Mouse (Mus musculus): ENCODE results near the gene Pik3c2g.

The Pik3c2g gene

DNA sequence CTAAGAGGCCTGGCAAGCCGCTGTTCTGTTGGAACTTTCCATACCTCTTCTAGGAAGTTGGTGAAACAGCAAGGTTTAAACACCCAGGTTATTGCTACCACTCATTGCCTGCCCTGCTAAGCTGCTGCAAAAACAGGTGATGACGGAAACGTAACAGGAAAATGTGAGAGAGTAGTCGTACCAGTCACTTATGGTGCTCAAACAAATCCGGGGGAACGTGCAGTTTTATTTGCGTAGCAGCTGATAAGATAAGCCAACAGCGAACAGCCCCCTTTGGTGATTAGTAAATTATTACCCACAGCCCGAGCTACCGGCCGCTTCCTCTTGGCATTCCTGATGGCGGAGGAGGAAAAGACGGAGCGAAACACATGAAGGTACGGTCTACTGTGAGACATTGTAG lies at the start of gene Pik3c2g:
TSS of gene Pik3c2g (plus strand) at position 330 of the 400 bp plus-strand sequence.
- DNase-seq (ENCODE audit: extremely low read depth, insufficient read length, low spot score) = no peak

DNA sequence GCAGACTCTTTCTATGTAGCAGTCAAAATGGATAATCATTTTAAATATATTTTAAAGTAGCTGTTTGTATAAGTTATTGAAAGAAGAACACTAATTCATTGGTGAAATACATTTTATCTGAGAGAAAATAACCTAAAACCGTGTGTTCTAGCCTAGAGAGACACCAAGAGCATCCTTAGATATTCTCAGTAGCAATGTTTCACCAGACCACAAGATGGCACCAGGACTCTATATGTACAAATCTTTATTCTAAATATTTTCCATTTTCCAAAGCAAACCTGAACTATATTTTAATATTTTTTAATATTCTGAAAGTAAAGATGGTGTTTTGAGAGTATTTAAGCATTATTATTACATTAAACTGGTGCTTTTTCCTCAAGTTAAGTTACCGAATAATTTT lies 48.6 kb upstream of the Pik3c2g start:
- no peak for DNase-seq (ENCODE audit: extremely low read depth, insufficient read length, low spot score)

DNA sequence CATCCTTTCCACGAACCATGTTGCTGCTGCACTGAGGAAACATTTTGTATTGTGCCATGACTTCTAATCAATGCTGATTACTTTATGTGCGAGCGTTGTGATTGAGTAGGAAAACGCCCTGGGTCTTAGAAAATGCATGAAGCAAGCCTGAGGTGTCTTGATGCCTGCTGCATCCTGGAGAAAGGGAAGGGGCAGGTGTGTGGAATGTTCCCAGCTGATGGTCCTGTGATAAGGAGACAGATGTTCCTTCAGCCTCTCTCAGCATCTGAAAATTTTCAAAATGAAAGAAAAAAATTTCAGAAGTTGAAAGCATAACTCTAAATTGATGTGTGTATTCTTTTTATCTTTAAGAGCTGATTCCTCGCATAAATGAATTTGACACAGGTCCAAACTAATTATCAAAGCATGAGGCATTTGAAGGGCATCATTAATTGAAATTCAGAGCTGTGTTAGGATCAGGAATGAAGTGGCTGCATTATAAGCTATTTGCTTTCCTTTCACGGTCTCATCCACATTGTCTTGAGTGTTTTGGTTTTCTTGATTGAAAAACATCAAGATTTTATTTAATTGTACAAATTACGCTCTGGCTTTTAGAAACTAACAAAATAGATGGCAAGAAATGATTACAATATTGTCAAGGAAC lies 31.4 kb upstream of the Pik3c2g start:
- no peak for DNase-seq (ENCODE audit: extremely low read depth, insufficient read length, low spot score)

DNA sequence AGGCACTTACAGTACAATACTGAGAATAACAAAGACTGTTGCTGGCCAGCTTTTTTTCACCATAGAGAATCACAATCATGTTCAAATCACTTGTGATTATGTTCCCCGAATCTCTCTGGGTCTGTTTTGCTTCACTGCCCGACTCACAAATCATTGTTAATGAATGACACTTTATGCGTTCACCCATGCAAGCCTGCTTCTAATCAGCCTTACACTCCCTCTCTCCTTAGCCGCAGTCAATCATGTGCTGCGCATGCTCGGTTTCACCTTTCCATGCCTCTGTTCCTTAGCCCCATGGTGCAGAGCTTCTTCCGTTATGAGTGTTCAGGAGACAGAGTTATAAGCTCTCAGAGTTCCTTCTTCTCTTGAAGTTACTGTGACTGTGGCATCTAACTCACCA lies 17.8 kb upstream of the Pik3c2g start:
- DNase-seq (ENCODE audit: extremely low read depth, insufficient read length, low spot score) = no peak

DNA sequence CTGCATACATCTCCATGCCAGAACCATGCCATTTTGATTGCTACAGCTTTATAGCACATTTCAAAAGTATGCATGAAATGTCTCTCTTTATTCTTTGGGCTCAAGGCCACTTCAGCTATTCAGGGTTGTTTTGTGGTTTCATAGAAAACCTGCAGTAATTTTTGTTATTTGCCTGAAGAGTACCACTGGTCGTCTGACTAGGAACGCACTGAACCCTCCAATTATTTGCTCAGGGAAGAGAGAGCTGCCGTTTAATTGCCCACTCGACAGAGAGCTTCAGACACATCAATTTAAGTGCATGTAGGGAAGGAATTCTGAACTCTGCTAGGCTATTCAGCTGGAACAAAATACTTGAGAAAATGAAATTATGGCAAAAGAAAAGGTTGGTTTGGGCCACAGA lies 11.2 kb upstream of the Pik3c2g start:
- DNase-seq (ENCODE audit: extremely low read depth, insufficient read length, low spot score) = no peak

DNA sequence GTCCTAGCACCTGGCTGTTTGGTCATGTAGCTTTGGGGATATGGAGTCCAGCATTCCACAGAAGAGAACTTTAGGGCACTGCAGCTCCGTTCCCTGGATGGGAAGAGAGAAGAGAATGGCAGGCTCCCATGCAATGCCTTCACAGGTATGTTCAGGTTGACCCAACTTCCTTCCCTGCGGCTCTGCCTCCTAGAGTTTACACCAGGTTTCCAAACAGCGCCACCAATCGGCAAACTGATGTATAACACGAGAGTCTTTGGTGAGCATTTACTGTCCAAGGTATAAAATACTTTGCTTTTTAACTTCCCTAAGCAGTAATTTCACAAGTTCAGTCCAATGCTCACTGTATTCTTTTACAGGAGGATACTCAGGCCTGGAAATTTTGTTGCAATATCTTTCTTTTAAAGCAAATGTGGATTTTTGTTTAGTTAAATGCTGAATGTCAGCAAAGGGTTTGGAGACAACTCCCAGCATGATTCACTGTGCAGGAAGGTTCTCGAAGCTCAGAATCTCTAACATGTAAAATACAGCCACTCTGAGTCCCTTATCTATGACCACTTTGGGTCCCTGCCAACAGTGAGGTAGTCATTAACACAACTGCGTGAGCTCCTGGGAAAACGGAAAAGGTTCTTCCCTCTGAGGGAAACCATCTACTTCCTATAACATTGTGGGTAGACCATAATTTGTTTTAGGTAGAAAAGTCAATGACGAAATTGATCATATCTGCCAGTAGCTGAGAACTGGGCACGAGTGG lies 10.6 kb upstream of the Pik3c2g start:
- no peak for DNase-seq (ENCODE audit: extremely low read depth, insufficient read length, low spot score)

DNA sequence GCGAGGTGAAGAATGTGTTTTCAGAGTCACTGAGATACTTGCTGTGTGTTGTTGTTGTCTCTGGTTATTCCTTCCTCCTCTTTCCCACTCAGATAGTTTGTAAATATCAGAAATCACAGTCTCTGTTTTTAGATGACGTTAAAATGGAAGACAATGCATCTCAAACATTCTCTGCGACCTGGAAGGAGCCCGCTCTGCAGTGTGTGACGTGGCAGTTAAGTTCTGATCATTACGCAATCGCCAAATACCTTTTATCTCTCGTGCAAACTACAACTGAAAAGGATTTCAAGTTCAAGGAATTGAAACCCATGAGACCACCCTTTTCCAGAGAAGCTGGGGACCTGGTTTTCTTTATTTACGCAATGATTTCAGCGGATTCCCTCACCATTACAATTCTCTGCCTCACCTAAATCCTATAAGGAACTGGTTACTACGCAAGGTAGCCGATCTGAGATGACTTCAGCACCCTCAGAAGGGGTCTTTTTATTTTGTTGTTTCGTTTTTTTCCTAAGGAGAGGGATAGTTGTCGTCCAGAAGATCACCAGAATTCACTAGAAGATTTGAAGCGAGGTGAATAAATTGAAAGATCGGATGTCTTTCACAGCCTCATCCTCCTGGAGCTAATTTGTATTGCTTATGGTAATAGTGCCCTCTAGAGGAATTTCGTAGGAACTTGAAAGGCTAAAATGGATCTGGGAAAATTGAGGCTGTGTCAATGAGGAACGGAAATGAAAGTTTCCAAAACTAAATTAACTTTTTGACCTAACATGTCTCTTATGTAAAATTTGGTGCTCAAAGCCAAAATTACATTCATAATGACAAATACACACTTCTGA lies 9.8 kb upstream of the Pik3c2g start:
- no peak for DNase-seq (ENCODE audit: extremely low read depth, insufficient read length, low spot score)

DNA sequence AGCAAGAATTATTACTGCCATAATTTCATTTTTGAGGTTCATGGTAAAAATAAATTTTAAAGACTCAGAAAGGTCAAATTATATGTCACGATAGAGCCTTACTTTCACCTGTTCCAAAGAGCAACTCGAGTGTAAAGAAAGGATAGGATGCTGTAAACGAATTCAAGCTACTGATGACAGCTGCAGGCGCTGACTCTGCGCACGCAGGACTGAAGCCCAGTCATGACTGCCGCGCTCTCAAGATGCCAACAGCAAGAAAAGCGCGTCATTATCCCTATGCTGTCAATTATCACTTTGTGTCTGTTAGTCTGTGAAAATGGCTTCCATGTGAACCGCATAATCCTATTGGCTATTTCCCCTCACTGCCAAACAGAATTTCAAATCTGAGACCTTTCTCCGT lies 457 bp downstream of the Pik3c2g start:
- no peak for DNase-seq (ENCODE audit: extremely low read depth, insufficient read length, low spot score)

DNA sequence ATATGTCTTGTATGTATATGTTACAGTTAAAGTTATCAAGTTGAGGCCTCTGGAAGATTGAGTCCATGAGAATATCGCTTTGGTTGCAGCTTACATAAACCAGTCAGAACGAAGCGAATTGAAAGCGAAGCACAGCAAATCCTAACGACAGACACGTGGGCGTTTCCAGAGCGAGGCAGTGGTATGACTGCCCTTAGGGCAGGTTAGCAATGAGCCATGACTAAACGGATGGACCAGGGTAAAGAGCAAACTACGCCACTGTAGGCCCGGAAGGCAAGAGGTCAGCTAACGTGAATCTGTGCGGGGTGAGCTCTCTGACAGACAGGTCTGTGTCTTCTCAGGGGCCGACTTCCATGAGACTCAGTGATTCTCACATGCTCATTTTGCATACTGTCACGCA lies 1.4 kb downstream of the Pik3c2g start:
- DNase-seq (ENCODE audit: extremely low read depth, insufficient read length, low spot score) = no peak

DNA sequence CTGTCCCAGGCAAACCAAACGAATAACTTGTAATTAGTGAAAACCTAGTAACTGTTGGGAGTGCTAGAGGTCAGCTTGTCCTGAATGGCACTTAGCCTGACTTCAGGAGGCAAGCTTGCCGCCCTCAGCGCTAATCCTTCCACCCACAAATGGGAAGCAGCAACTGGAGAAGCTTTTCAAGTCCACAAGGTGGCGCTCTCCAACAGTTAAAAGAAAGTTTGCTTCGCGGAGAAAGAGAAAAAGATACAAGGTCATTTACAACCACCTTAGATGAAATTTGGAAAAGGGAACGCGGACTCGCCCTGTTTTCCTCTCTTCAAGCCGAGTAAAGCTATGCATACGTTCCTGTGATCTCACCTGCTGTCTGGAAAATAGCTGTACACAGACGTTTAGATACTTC lies 2.3 kb downstream of the Pik3c2g start:
- no peak for DNase-seq (ENCODE audit: extremely low read depth, insufficient read length, low spot score)

DNA sequence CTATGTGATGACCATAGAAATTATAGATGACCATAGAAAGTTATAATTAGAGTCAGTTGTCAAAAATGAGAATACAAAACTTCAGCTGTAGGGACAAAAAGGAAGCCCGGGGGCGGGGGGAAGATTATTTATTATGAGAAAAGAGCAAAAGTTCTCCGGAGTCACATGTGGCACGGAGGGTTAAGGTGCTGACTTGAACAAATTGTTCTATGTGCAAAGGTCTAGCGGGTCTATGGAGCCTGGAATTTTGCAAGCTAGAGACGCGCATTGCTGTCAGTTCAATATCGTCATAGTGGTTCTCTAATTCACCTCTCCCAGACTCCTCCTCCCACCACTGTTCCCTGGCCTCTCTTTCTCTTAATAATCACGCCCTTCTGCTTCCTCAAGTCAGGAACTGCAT lies 2.8 kb downstream of the Pik3c2g start:
- DNase-seq (ENCODE audit: extremely low read depth, insufficient read length, low spot score) = no peak

DNA sequence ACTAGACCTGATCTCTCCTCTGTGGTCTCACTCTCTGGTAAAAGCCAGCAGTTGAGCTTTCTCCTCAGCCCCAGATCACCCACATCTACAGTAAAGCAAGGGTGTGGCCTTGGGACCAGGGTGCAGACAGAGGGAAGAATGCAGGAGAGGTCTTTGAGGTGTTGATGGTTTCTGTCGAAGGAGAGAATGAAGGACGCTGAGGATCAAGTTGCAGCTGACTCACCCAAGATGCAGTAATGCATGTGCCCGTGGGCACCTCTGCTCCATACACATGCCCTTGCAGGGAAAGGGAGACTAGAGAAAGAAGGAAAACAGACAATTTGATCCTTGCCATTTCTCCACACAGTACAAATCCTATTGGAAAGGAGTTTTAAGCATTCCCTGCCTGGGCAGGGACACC lies 5.1 kb downstream of the Pik3c2g start:
- no peak for DNase-seq (ENCODE audit: extremely low read depth, insufficient read length, low spot score)

DNA sequence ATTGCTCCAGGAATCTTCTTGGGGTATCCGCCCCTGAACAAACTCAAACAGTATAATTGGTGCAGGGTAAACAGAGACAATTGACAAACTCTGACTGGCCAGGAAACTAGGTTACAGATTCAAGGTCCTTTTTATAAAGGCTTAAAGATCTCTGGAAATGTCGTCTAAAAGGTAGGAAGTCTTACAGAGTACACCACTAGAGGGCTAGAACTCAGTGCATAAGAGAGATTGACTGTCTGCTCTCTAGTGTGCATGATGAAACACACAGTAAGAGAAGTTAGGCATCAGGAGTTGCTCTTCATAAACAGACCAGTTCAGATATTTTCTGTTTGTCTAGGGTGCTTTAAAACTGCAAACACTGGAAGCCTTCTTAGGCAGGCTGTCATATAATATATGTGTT lies 9.4 kb downstream of the Pik3c2g start:
- DNase-seq (ENCODE audit: extremely low read depth, insufficient read length, low spot score) = no peak

DNA sequence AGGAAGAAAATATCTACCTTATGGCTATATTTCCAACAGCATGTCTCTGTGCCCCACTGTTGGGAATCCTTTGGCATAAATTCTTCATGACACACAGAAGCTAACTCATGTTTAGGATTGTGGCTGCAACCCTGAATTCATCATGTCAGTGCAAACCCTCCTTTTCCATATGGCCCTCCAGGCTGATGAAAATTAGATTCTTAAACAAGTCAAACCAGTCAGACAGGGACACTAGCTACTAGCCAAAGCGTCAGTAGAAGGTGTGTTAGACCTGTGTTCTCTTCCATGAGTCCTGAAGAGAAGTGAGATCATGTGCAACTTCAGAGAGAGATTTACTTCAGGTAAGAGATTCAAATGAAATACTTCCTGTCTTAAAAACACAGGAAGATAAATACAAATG lies 12.2 kb downstream of the Pik3c2g start:
- DNase-seq (ENCODE audit: extremely low read depth, insufficient read length, low spot score) = no peak

DNA sequence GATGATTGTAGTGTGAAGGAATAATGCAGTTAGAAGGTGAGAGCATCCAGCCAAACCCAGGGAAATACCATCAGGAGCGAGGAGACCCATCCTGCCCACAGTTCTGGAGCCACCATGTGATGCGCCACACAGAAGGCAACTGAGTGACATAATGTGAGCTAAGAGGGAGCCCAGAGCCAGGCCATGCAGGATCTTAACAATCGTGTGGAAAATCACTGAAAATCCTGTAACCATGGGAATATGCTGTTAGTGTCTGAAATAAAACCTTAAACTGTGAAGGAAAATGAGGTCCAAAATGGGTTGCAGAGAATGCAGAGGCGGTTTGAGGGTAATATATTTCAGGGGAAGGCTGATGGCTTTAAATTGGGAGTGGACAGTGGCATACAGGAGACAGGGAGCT lies 31.8 kb downstream of the Pik3c2g start:
- DNase-seq (ENCODE audit: extremely low read depth, insufficient read length, low spot score) = no peak

DNA sequence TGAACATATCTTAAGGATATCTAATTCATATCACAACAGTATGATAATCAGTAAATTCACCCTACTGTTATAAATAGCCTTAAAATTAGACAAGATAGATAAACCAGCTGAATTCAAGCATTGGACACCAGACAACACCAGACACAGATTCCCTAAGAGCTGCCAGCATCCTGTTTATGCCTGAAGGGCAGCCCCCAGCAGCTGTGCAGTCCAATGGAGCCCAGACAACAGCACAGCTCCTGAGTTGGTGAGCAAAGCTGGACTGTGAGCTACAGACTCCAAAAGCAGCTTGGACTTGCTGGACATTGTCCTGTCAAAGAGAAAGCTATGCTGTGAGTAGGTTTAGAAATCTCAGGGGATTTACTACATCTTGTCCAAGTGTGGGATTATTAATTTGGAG lies 37.7 kb downstream of the Pik3c2g start:
- no peak for DNase-seq (ENCODE audit: extremely low read depth, insufficient read length, low spot score)

DNA sequence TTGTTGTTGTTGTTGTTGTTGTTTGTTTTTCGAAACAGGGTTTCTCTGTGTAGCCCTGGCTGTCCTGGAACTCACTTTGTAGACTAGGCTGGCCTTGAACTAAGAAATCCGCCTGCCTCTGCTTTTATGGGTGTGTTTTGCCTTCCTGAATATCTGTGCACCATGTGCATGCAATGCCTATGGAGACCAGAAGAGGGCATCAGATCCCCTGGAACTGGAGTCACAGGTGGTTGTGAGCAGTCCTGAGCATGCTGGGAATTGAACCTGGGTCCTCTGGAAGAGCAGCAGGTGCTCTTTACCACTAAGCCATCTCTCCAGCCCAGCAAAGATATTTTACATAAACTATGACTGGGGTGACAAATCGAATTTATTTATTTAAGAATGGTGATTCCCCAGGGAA lies 47.5 kb downstream of the Pik3c2g start:
- no peak for DNase-seq (ENCODE audit: extremely low read depth, insufficient read length, low spot score)

DNA sequence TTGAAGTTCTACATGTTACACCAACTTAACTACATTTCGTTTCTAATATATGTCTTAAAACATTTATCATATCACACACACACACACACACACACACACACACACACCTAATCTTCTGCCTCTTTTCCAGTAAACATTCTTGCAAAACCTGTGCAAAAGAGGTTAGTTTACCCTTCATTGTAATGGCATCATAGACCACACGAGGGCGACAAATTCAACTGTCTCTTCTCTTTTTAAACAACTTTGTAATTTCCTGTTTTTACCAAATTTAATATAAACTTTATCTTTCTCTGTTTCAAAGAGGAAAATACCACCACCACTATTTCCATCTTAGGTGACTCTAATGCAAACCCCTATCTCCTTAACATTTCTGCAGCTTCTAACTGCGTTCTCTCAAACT lies 68.4 kb downstream of the Pik3c2g start:
- no peak for DNase-seq (ENCODE audit: extremely low read depth, insufficient read length, low spot score)

DNA sequence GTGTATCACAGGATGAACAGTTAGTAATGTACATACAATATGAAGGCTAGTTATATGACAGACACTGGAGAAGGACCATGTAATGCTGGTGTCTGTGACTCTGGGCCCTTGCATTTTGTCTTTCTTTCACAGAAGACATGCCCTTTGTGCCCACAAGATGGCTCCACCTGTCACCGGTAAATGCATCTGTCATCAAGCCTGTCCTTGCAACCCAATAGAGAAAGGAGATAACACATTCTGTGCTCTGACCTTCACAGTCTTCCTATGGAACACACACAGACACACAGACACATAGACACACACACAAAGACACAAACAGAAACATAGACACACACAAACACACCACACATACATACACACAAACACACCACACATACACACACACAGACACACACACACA lies 75.4 kb downstream of the Pik3c2g start:
- no peak for DNase-seq (ENCODE audit: extremely low read depth, insufficient read length, low spot score)

DNA sequence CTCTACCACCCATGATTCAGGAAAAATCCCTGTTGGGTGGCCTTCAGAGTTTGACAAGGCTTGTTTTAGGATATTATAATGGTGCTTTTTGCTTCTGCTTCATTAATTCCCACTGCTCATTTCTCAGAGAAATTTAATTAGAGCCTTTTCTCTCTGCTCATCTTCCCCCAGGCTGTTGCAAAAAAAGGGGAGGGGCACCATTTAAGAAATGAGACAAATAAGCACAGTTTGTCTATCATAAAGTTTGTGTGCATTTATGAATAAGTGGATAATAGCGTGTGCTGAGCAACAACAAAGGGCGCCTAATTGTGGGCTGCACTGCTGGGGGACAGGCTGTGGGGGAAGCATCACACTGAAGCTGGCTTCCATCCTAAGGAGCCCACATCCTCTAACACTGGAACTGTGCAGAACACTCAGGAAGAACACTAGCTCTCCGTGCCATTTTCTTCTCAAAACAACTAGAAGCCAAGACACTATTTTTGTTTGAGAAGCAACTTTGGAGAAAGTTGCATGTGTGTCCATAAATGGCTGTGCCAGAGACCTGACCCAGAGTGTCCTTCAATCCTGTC lies 131.5 kb downstream of the Pik3c2g start:
- no peak for DNase-seq (ENCODE audit: extremely low read depth, insufficient read length, low spot score)

DNA sequence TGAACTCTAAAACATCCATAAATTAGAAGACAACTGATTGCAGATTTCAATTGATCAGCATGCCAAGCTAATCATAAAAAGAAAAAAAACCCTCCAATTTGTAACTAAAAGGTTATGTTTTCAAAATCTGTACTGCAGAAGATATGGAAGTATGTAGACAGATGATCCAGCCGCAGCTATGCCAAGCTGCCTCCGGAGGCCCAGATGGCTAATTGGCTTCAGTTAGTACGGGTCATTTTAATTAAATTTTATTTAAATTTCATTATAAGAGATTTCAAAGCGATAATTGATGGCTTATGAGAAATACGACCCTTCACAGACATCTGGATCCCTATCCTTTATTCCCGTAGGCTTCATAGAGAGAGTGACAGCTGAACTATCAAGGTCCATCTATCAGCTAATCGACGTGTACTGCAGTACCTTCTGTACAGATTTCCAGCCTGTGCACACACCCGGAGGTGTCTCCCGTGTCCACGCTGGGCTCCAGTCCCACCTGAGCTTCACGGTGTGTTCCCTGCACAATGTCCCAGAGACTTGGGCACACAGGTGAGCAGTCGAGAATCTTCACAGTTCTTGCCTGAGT lies 132.7 kb downstream of the Pik3c2g start:
- DNase-seq (ENCODE audit: extremely low read depth, insufficient read length, low spot score) = no peak

All from 3134 (cell line).